Mouse (Mus musculus) E14TG2a.4 (cell line): ENCODE data around the gene Aldh3a1.

Source experiments
- CTCF ChIP-seq: conservative IDR thresholded peaks from 2 replicates; pipeline ENCODE4 v1.5.1; 2014; ENCODE audit warnings: low read length
- NANOG ChIP-seq: IDR thresholded peaks from 2 replicates; pipeline ENCODE4 v1.6.1; 2014; ENCODE audit warnings: borderline replicate concordance, low read length, mixed read lengths
- POU5F1 ChIP-seq: IDR thresholded peaks from 2 replicates; pipeline ENCODE4 v1.6.1; 2014; ENCODE audit warnings: low read length, borderline replicate concordance

GRCm38 (mm10) chr11:61196616-61197353 lies 10.6 kb upstream of the Aldh3a1 start:
- TF ChIP-seq CTCF (no peak), POU5F1 (no peak), NANOG (no peak)
